Mouse (Mus musculus) brain, embryonic 14.5 days (tissue): ENCODE measurements around the gene Fbxl8. TPM values are rescaled to one million over a fixed set of nuclear protein-coding genes. Genes with fewer than 3 reads are reported as not detected.

Experiments used
- DNase-seq: peaks from one replicate; pipeline ENCODE4 v3.0.0-alpha.2; 2011; ENCODE audit warnings: low read depth
- CTCF ChIP-seq: fragments of 200-500 bp; IDR thresholded peaks from 2 replicates; pipeline ENCODE4 v1.5.1; 2012; ENCODE audit warnings: inconsistent platforms, mild to moderate bottlenecking, moderate library complexity, borderline replicate concordance; ENCODE audit not compliant: insufficient read depth, insufficient read length; ENCODE audit errors: extremely low read depth
- POLR2A ChIP-seq: fragments of 200-500 bp; IDR thresholded peaks from 2 replicates; pipeline ENCODE4 v1.6.1; 2012; ENCODE audit warnings: mild to moderate bottlenecking, inconsistent platforms, borderline replicate concordance; ENCODE audit not compliant: poor library complexity, insufficient read depth, insufficient read length, severe bottlenecking; ENCODE audit errors: extremely low read depth
- polyA plus RNA-seq: library from polyadenylated mRNA; depleted of rRNA; stranded (reverse); fragments of >200 nt; gene quantifications from 2 replicates; pipeline ENCODE4 v1.2.3, GENCODE M21; 2012; rRNA removed

The Fbxl8 gene
- polyA plus RNA-seq, 1 experiment = 1.00 TPM

- TF ChIP-seq POLR2A = no peak
- TF ChIP-seq CTCF = no peak
- DNase-seq = no peak
These were observed 47.3 kb downstream of the Fbxl8 start for GRCm38 (mm10) chr8:105311718-105312117.

- no peak for DNase-seq
- TF ChIP-seq POLR2A = no peak
- no peak for TF ChIP-seq CTCF
These were observed 48.5 kb downstream of the Fbxl8 start for GRCm38 (mm10) chr8:105312891-105313481.

GRCm38 (mm10) chr8:105313622-105314402, 49.4 kb downstream of the Fbxl8 start:
- TF ChIP-seq POLR2A (no peak), CTCF (no peak)
- DNase-seq = no peak

- no peak for DNase-seq
- no peak for TF ChIP-seq CTCF
- TF ChIP-seq POLR2A = no peak
These were observed 50.8 kb downstream of the Fbxl8 start for GRCm38 (mm10) chr8:105315073-105315769.

- TF ChIP-seq POLR2A (no peak), CTCF (no peak)
- DNase-seq = no peak
These were observed 53.5 kb downstream of the Fbxl8 start for GRCm38 (mm10) chr8:105317941-105318340.

- DNase-seq = no peak
- TF ChIP-seq CTCF (no peak), POLR2A (no peak)
These were observed 54.3 kb downstream of the Fbxl8 start for GRCm38 (mm10) chr8:105318662-105319190.

Other genes starting within 250 kb of the Fbxl8 start
- not detected in 2 replicates for gene Ces3a, start 216.0 kb upstream of the Fbxl8 start, polyA plus RNA-seq
- gene Ces3b, start 180.9 kb upstream of the Fbxl8 start, polyA plus RNA-seq = not detected in 2 replicates
- gene Ces4a, start 132.8 kb upstream of the Fbxl8 start, polyA plus RNA-seq = 0.04 TPM in 1 of 2 replicates, not detected in the other
- gene Cbfb, start 94.0 kb upstream of the Fbxl8 start, polyA plus RNA-seq = 26.5 and 31.9 TPM in 2 replicates
- gene D230025D16Rik, start 39.5 kb upstream of the Fbxl8 start, polyA plus RNA-seq = 33.4 and 40.5 TPM in 2 replicates
- gene B3gnt9, start 9.5 kb upstream of the Fbxl8 start, polyA plus RNA-seq = 5.9 and 6.6 TPM in 2 replicates
- 7.1 and 7.9 TPM in 2 replicates for gene Tradd, start within 50 bp of the Fbxl8 start, polyA plus RNA-seq
- gene Hsf4, start 5.2 kb downstream of the Fbxl8 start, polyA plus RNA-seq = 0.42 and 0.60 TPM in 2 replicates
- gene Nol3, start 11.5 kb downstream of the Fbxl8 start, polyA plus RNA-seq = 1.3 and 1.8 TPM in 2 replicates
- 176 and 217 TPM in 2 replicates for gene 4931428F04Rik, start 25.2 kb downstream of the Fbxl8 start, polyA plus RNA-seq
- 12.6 and 13.7 TPM in 2 replicates for gene Exoc3l, start 31.5 kb downstream of the Fbxl8 start, polyA plus RNA-seq
- 89.4 and 126 TPM in 2 replicates for gene E2f4, start 33.0 kb downstream of the Fbxl8 start, polyA plus RNA-seq
- 2.3 TPM in 2 replicates for gene Elmo3, start 41.0 kb downstream of the Fbxl8 start, polyA plus RNA-seq
- gene Lrrc29, start 61.6 kb downstream of the Fbxl8 start, polyA plus RNA-seq = 2.3 and 2.4 TPM in 2 replicates
- 93.6 and 144 TPM in 2 replicates for gene Tmem208, start 61.7 kb downstream of the Fbxl8 start, polyA plus RNA-seq
- 5.8 and 7.8 TPM in 2 replicates for gene Fhod1, start 83.3 kb downstream of the Fbxl8 start, polyA plus RNA-seq
- gene Slc9a5, start 84.2 kb downstream of the Fbxl8 start, polyA plus RNA-seq = 39.3 and 56.1 TPM in 2 replicates
- gene Plekhg4, start 108.6 kb downstream of the Fbxl8 start, polyA plus RNA-seq = 11.5 and 13.6 TPM in 2 replicates
- 0.04 and 0.05 TPM in 2 replicates for gene Kctd19, start 148.9 kb downstream of the Fbxl8 start, polyA plus RNA-seq
- 1.4 and 1.6 TPM in 2 replicates for gene Lrrc36, start 148.9 kb downstream of the Fbxl8 start, polyA plus RNA-seq
- 62.7 and 89.6 TPM in 2 replicates for gene Tppp3, start 206.9 kb downstream of the Fbxl8 start, polyA plus RNA-seq
- 40.0 and 46.2 TPM in 2 replicates for gene Zdhhc1, start 232.3 kb downstream of the Fbxl8 start, polyA plus RNA-seq